Mouse (Mus musculus): ENCODE measurements around the gene Ppp3cb.
A peak's percentile ranks its signal among the peaks of the same experiment; 100 is the strongest.

Gene Ppp3cb

DNA sequence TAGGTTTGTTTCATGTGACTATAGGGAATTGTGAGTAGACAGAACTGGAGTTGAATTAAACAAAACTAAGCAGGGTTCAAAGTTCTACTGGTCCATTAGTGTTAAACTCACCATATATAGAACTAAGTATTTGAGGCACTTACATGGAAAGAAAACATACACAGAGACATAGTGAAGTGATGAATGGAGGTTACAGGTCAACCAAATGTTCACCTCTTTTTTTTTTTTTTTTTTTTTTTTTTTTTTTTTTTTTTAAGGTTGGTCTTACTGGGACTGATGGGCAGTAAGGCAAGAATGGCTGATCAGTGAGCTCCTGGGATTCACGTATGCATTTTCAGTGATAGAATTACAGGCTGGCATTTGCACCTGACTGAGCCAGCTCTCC, 66.2 kb downstream of the Ppp3cb start:
- ATAC-seq (ENCODE audit: low TSS enrichment) = no peak

GRCm38 (mm10) chr14:20479291-20480194, 66.8 kb downstream of the Ppp3cb start, which contains the start of gene Anxa7:
Anxa7 (minus strand) TSS chr14:20480133.
- ATAC-seq (ENCODE audit: low TSS enrichment) = peak; percentile 78

GRCm38 (mm10) chr14:20478801-20479200, 67.6 kb downstream of the Ppp3cb start:
- peak; percentile 15; the same call in 1 of the 2 replicates for ATAC-seq (ENCODE audit: low TSS enrichment)

DNA sequence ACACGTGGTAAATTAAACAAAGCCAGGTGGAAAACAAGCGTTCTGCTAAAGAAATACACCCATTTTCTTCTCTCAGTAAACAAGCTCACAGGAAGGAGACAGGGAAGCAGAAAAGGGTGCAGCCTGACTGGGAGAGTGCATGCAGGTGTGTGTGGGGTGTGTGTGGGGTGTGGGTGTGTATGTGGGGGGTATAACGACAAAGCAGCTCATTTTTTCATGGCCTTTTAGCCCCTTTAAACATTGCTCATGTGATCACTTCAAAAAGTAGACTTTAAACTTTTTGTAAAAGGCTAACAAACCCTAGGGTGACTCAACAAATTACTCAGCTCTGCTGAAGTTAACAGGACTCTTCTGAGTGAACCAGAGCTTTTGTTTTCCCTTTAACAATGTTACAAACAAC, 68.0 kb downstream of the Ppp3cb start:
- ATAC-seq (ENCODE audit: low TSS enrichment) = no peak

DNA sequence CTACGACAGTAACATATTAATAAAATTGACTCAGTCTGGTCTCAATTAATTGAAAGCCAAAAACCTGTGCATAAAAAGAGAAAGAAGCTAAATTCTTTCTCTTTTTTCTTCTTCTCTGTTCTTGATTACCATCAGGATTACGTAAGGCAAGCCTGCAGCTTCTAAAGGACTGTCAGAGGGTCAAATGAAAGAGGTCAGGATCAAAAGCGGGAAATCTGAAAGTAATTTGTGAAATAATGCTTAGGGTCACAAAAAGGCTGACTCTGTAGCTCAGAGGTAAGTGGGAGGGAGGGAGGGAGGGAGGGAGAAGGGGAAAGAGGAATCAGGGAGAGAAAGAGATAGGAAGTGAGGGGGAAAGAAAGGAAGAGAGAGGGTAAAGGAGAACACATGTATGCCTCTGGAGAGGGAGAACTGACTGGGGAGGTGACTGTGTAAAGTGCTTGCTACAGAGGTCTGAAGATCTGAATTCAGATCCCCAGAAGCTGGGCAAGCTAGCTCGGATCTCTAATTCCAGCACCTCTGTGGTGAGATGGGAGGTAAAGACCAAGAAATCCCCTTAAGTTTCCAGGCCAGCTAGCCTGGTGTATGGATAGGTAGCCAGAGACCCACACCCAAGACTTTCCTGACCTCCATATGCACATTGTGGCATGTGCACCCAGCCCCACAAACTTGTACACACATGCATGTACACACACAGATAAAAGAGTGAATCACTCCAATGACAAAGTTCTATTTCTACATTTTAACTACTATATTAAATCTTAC, 68.9 kb downstream of the Ppp3cb start:
- ATAC-seq (ENCODE audit: low TSS enrichment) = no peak

GRCm38 (mm10) chr14:20460216-20460615, 86.2 kb downstream of the Ppp3cb start:
- ATAC-seq (ENCODE audit: low TSS enrichment) = 0 out of 2 replicates have a peak, but pooled peaks have one; percentile 28

- ATAC-seq (ENCODE audit: low TSS enrichment) = no peak
Observed at GRCm38 (mm10) chr14:20458378-20458777, 88.0 kb downstream of the Ppp3cb start.

GRCm38 (mm10) chr14:20452929-20453328, 93.4 kb downstream of the Ppp3cb start:
- no peak for ATAC-seq (ENCODE audit: low TSS enrichment)

- ATAC-seq (ENCODE audit: low TSS enrichment) = peak; percentile 66
Observed at GRCm38 (mm10) chr14:20451765-20452331, 94.5 kb downstream of the Ppp3cb start, which contains the start of gene Cfap70. Cfap70 (minus strand) TSS chr14:20452226.

DNA sequence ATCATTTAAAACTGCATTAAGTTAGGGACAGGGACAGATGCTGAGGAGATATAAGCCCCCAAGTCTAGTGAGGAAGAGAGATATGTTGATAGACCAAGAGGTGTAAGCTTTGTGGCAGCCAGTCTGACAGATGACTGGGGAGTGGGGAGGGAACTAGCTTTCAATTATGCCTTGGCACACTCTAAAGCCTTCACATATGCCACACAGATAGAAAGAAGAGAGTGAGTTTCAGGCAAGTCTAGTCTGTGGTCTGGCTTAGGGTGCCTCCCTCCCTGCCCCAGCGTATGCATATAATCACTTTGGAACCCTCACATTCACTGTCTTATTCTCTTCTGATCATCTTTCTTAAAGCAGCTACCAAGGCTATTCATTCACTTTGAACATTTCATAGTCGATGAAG, 95.1 kb downstream of the Ppp3cb start:
- peak; percentile 36 for ATAC-seq (ENCODE audit: low TSS enrichment)

Measured in frontal cortex, adult (tissue).